Mouse (Mus musculus) bone marrow macrophage, adult 2 months (primary cell): ENCODE results near the gene Stk39.

Source experiments
- CTCF ChIP-seq: IDR thresholded peaks from 2 replicates; pipeline ENCODE4 v1.5.1; 2012; ENCODE audit warnings: low read depth, mild to moderate bottlenecking, low read length, moderate library complexity
- POLR2A ChIP-seq: IDR thresholded peaks from 2 replicates; pipeline ENCODE4 v1.6.1; 2012; ENCODE audit warnings: mild to moderate bottlenecking, low read depth, low read length, borderline replicate concordance

DNA sequence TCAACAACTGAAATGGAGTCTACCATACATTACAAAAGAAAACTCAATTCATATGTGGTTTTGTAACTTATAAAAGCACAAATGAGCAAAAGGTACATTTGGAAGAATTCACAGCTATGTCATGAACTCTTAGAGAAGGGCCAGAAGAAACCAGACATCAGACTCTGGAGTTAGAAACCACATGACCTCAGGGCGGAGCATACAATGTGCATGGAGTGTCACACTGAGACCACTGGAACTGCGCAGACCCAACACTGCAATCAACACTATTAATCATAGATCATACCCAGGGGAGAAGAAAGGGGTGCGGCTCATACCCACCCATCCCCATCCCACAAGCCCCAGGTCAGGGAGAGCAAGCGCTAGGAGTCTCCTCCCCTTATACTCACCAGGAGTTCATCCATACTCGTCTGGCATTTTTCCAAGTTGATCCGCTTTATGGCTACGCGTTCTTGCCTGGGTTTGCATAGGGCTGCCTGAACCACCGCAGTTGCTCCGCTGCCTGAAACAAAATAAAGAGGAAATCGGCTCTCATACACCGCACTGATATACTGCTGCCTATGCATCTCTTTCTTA, 62.3 kb downstream of the Stk39 start:
- TF ChIP-seq CTCF = no peak
- no peak for TF ChIP-seq POLR2A
